Comparison of ENCODE assay signal across 30 mouse cellular contexts in genomic region chr9:93992216-93992615, GRCm38 (mm10).
A peak's percentile ranks its signal among the peaks of the same experiment; 100 is the strongest.
DNase-seq lines count a peak whose midpoint lies in the region; ATAC-seq and TF ChIP-seq lines count a peak whose summit lies in the region.
"Had no signal": no experiment of that assay in that cellular context is flagged by ENCODE, and none has a peak within 500 bp of the region (broad histone marks: within the 10 kb centered on the region; RNA-seq: fewer than 3 reads in every experiment).

No protein-coding gene starts in this region.

- H3K9me3 ChIP-seq in forebrain, embryonic 14.5 days (replicated peaks; ENCODE audit: control insufficient read depth, low read length): no peaks in the 10 kb centered on the region
- no peaks in the 10 kb centered on the region for H3K9me3 ChIP-seq in forebrain, embryonic 11.5 days (ENCODE audit: control insufficient read depth, low read length)
- H3K9me3 ChIP-seq: embryonic facial prominence, embryonic 13.5 days; forebrain, embryonic 13.5 days; heart, embryonic 10.5 days; heart, embryonic 15.5 days; hindbrain, embryonic 12.5 days; intestine, embryonic 15.5 days; limb, embryonic 12.5 days; liver, embryonic 15.5 days; lung, embryonic 15.5 days; midbrain, embryonic 10.5 days; midbrain, embryonic 15.5 days; stomach, embryonic 15.5 days had no signal

- H3K36me3 ChIP-seq in forebrain, embryonic 14.5 days (ENCODE audit: control insufficient read depth, insufficient read depth, low read length): no peaks in the 10 kb centered on the region
- no peaks in the 10 kb centered on the region for H3K36me3 ChIP-seq in forebrain, embryonic 11.5 days (ENCODE audit: control insufficient read depth, insufficient read depth, low read length)
- H3K36me3 ChIP-seq: embryonic facial prominence, embryonic 13.5 days; G1E; heart, embryonic 10.5 days; heart, embryonic 15.5 days; hindbrain, embryonic 12.5 days; intestine, embryonic 15.5 days; limb, embryonic 12.5 days; liver, embryonic 15.5 days; lung, embryonic 15.5 days; midbrain, embryonic 10.5 days; midbrain, embryonic 15.5 days; stomach, embryonic 15.5 days had no signal

- no peak overlapping the region for H3K27ac ChIP-seq in forebrain, embryonic 14.5 days (ENCODE audit: low read depth, low read length)
- H3K27ac ChIP-seq in forebrain, embryonic 11.5 days (ENCODE audit: low read depth, low read length): no peak overlapping the region
- H3K27ac ChIP-seq: embryonic facial prominence, embryonic 13.5 days; forebrain, embryonic 13.5 days; heart, embryonic 10.5 days; heart, embryonic 15.5 days; hindbrain, embryonic 12.5 days; hindbrain, postnatal 0 days; intestine, embryonic 15.5 days; kidney, postnatal 0 days; limb, embryonic 12.5 days; liver, embryonic 15.5 days; lung, embryonic 15.5 days; midbrain, embryonic 10.5 days; midbrain, embryonic 15.5 days; stomach, embryonic 15.5 days had no signal

- no peak for ATAC-seq in forebrain, embryonic 14.5 days
- ATAC-seq in forebrain, embryonic 11.5 days (replicated peaks; ENCODE audit: low FRiP score): no peak
- ATAC-seq: forebrain, embryonic 13.5 days; hindbrain, postnatal 0 days; intestine, embryonic 15.5 days; midbrain, embryonic 15.5 days had no signal

- no peak for TF ChIP-seq CTCF in lung, adult 2 months (IDR thresholded peaks at IDR 0.05; ENCODE audit: insufficient read depth, low read length)

- no peak overlapping the region for H3K4me3 ChIP-seq in forebrain, embryonic 14.5 days (ENCODE audit: low read depth, low read length)
- no peak overlapping the region for H3K4me3 ChIP-seq in forebrain, embryonic 11.5 days (ENCODE audit: low read depth, low read length)
- H3K4me3 ChIP-seq in lung, adult 2 months (replicated peaks; ENCODE audit: extremely low read depth, low read depth, low read length): no peak overlapping the region
- H3K4me3 ChIP-seq: embryonic facial prominence, embryonic 13.5 days; forebrain, embryonic 13.5 days; heart, embryonic 10.5 days; heart, embryonic 15.5 days; hindbrain, embryonic 12.5 days; intestine, embryonic 15.5 days; limb, embryonic 12.5 days; liver, embryonic 15.5 days; lung, embryonic 15.5 days; midbrain, embryonic 10.5 days; midbrain, embryonic 15.5 days; stomach, embryonic 15.5 days had no signal

- 77% methylated on average over 3 of the region's 3 CpGs for WGBS in forebrain, embryonic 14.5 days
- 79% methylated on average over 3 of the region's 3 CpGs for WGBS in forebrain, embryonic 11.5 days
- 67% methylated on average over 3 of the region's 3 CpGs for WGBS in lung, adult 2 months

- no peaks in the 10 kb centered on the region for H3K4me1 ChIP-seq in forebrain, embryonic 14.5 days (ENCODE audit: control insufficient read depth, insufficient read depth, low read length)
- no peaks in the 10 kb centered on the region for H3K4me1 ChIP-seq in forebrain, embryonic 11.5 days (replicated peaks; ENCODE audit: control insufficient read depth, insufficient read depth, low read length)
- H3K4me1 ChIP-seq in lung, adult 2 months (ENCODE audit: control insufficient read depth, insufficient read depth, low read length): no peaks in the 10 kb centered on the region
- H3K4me1 ChIP-seq: embryonic facial prominence, embryonic 13.5 days; forebrain, embryonic 13.5 days; heart, embryonic 10.5 days; heart, embryonic 15.5 days; hindbrain, embryonic 12.5 days; intestine, embryonic 15.5 days; limb, embryonic 12.5 days; liver, embryonic 15.5 days; lung, embryonic 15.5 days; midbrain, embryonic 10.5 days; midbrain, embryonic 15.5 days; stomach, embryonic 15.5 days had no signal

- no peaks in the 10 kb centered on the region for H3K27me3 ChIP-seq in forebrain, embryonic 14.5 days (replicated peaks; ENCODE audit: control insufficient read depth, insufficient read depth, low read length)
- no peaks in the 10 kb centered on the region for H3K27me3 ChIP-seq in forebrain, embryonic 11.5 days (ENCODE audit: control insufficient read depth, insufficient read depth, low read length)
- H3K27me3 ChIP-seq: embryonic facial prominence, embryonic 13.5 days; forebrain, embryonic 13.5 days; heart, embryonic 15.5 days; hindbrain, embryonic 12.5 days; intestine, embryonic 15.5 days; limb, embryonic 12.5 days; liver, embryonic 15.5 days; lung, embryonic 15.5 days; midbrain, embryonic 15.5 days; stomach, embryonic 15.5 days had no signal

- H3K4me2 ChIP-seq in forebrain, embryonic 14.5 days (ENCODE audit: low read length): no peak overlapping the region
- no peak overlapping the region for H3K4me2 ChIP-seq in forebrain, embryonic 11.5 days (ENCODE audit: low read depth, low read length, severe bottlenecking)
- H3K4me2 ChIP-seq: embryonic facial prominence, embryonic 13.5 days; forebrain, embryonic 13.5 days; heart, embryonic 15.5 days; hindbrain, embryonic 12.5 days; intestine, embryonic 15.5 days; limb, embryonic 12.5 days; liver, embryonic 15.5 days; lung, embryonic 15.5 days; midbrain, embryonic 15.5 days; stomach, embryonic 15.5 days had no signal

- no peak overlapping the region for H3K9ac ChIP-seq in forebrain, embryonic 14.5 days (ENCODE audit: low read length)
- no peak overlapping the region for H3K9ac ChIP-seq in forebrain, embryonic 11.5 days (ENCODE audit: low read length)
- H3K9ac ChIP-seq: embryonic facial prominence, embryonic 13.5 days; forebrain, embryonic 13.5 days; heart, embryonic 15.5 days; hindbrain, embryonic 12.5 days; intestine, embryonic 15.5 days; limb, embryonic 12.5 days; liver, embryonic 15.5 days; lung, embryonic 15.5 days; midbrain, embryonic 15.5 days; stomach, embryonic 15.5 days had no signal

- TF ChIP-seq POLR2A in lung, adult 2 months (IDR thresholded peaks at IDR 0.05; ENCODE audit: borderline replicate concordance, extremely low read depth, low read depth, low read length): no peak

- DNase-seq in forebrain, embryonic 14.5 days (ENCODE audit: low spot score): peak; percentile 30
- no peak for DNase-seq in forebrain, embryonic 11.5 days (ENCODE audit: low spot score)
- peak; percentile 29 to 34 for DNase-seq in right cerebral cortex, adult 2 months (ENCODE audit: low spot score in 2 of 2)
- no peak for DNase-seq in right cerebral cortex, postnatal 25 days
- peak; percentile 39 to 41 for DNase-seq in left cerebral cortex, adult 18-20 months (ENCODE audit: low spot score in 2 of 2)
- peak; percentile 9 to 66 for DNase-seq in right cerebral cortex, postnatal 36 days (ENCODE audit: low spot score in 2 of 2)
- no peak for DNase-seq in urinary bladder, postnatal 36 days (ENCODE audit: low spot score in 2 of 2)
- DNase-seq in lung, adult 2 months: no peak
- DNase-seq: adrenal gland, adult 8-10 months; cerebellum, adult 18-20 months; cerebellum, postnatal 10 days; gastrocnemius, postnatal 14 days; kidney, adult 8-10 months; layer of hippocampus, adult 9-11 months; thymus, postnatal 14 days had no signal

Comparison
In these comparisons a context has a peak if more than half of its experiments do, and no peak if none do; other contexts are left out.
1. DNase-seq: peak in forebrain, embryonic 14.5 days (single experiment), right cerebral cortex, adult 2 months (2 of 2), left cerebral cortex, adult 18-20 months (2 of 2) and right cerebral cortex, postnatal 36 days (2 of 2); none in forebrain, embryonic 11.5 days (single experiment), right cerebral cortex, postnatal 25 days (single experiment), urinary bladder, postnatal 36 days (0 of 2) and lung, adult 2 months (single experiment).